Mouse (Mus musculus) kidney, adult 2 months (tissue): ENCODE data around the gene Uggt2.

Source experiments
- CTCF ChIP-seq: fragments of 200-500 bp; conservative IDR thresholded peaks from 2 replicates; pipeline ENCODE4 v1.5.1; 2011; ENCODE audit warnings: low read depth, mild to moderate bottlenecking, control low read depth, low read length, moderate library complexity, mixed read lengths; ENCODE audit not compliant: insufficient read depth, insufficient read length
- POLR2A ChIP-seq: fragments of 200-500 bp; IDR thresholded peaks from one replicate; pipeline ENCODE4 v1.6.1; 2011; ENCODE audit warnings: low read depth, low read length, control low read depth

DNA sequence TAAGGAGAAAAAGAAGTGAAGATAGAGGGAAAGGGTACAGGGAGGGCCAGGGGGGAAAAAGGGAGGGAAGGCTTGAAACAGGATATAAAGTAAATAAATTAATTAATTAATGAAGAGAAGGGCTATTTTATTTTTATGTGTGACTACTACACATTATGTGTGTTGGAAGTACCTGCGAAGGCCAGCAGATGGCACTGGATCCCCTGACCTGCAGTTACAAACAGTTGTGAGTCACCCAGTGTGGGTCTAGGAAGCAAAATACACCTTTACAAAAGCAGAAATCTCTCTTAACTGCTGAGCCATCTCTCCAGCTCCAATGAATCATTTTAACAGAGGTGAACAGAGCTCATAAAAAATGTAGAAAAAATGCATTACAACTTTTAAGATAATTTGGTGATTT, 59.0 kb downstream of the Uggt2 start:
- no peak for TF ChIP-seq POLR2A
- peak; percentile 72 for TF ChIP-seq CTCF
